Mouse (Mus musculus) subcutaneous adipose tissue, adult 2 months (tissue): ENCODE results near the gene Armh1. TPM values are rescaled to one million over a fixed set of nuclear protein-coding genes. Genes with fewer than 3 reads are reported as not detected.

Source experiments
- polyA plus RNA-seq: library from polyadenylated mRNA; depleted of rRNA; stranded (reverse); fragments of >200 nt; gene quantifications from 2 replicates; pipeline ENCODE4 v1.2.3, GENCODE M21; 2012; ENCODE audit warnings: low replicate concordance; rRNA removed

Armh1 gene
- 0.24 and 0.63 TPM in 2 replicates for polyA plus RNA-seq

DNA sequence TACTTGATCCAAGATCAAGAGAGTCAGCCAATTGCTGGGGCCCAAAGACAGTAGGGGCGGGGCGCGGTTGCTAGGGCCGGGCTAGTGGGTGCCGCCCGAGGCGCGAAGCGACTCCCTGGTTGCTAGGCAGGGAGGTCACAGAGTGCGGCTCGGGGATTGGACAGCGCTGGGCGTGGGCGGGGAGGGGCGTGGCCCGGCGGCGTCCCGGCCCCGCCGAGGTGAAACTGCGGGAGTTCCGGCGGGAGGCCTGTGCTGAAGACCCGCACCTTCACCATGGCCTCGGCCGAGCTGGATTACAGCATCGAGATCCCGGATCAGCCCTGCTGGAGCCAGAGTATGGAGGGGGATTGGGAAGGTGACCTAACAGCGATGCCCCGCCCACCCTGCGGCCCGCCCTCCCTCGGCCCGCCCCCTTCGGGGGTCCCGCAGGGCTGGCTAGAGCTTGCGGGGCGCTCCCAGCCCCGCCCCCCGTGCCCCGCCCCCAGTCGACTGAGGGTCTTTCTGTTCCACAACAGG lies at the start of gene Armh1, which contains the start of gene Tmem53:
TSS of gene Armh1 (minus strand) at position 325 of the 516 bp plus-strand sequence.
TSS of gene Tmem53 (plus strand) at position 151 of the 516 bp plus-strand sequence.

DNA sequence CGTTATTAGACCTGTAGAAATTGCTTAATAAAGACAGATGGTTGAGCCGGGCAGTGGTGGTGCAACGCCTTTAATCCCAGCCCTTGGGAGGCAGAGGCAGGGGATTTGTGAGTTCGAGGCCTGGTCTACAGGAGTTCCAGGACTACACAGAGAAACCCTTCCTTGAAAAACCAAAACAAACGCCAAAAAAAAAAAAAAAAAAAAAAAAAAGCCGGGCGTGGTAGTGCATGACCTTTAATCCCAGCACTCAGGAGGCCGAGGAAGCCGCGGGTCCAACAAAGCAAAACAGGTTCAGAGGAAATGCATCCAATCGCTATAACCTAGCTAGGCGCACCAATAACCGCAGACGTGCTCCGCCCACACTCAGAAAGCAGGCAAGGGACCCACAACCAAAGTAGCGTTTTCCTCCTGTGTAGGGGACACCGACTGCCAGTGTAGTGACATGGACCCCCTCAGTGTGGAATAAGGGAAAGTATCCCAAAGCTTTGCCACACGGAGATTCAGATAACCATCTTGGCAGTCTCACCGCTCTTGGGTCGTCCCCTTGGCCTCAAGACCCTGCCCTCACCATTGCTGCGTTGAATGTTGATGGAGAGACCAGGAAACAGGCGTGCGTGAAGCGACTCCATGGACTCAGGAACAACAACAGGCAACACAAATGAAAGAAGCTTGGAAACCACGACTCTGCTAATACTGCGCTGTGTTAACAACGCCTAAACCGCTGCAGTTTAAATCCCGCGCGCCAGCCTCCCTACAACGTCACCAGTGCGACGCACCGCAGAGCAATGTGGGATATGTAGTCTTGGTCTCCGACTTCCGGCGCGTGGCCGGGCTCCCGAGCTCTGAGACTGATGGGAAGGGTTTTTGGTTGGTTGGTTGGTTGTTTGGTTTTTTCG lies 69.8 kb downstream of the Armh1 start, which contains the start of gene Kif2c:
TSS of gene Kif2c (minus strand) at position 777 of the 896 bp plus-strand sequence.

Other genes with a start within 250 kb of the Armh1 start
- gene Eif2b3, start 232.7 kb downstream of the Armh1 start, polyA plus RNA-seq, result 14.9 and 23.4 TPM in 2 replicates
- 35.8 and 41.0 TPM in 2 replicates for gene Ptch2, start 156.1 kb downstream of the Armh1 start, polyA plus RNA-seq
- gene Btbd19, start 126.4 kb downstream of the Armh1 start, polyA plus RNA-seq, result 19.8 and 24.4 TPM in 2 replicates
- gene Tctex1d4, start 125.3 kb downstream of the Armh1 start, polyA plus RNA-seq, result 1.4 and 1.6 TPM in 2 replicates
- gene Plk3, start 118.2 kb downstream of the Armh1 start, polyA plus RNA-seq, result 10.4 and 11.0 TPM in 2 replicates
- 293 and 872 TPM in 2 replicates for gene Rps8, start 95.9 kb downstream of the Armh1 start, polyA plus RNA-seq
- 0.49 and 3.5 TPM in 2 replicates for gene Kif2c, start 69.5 kb downstream of the Armh1 start, polyA plus RNA-seq
- gene Tmem53, start 174 bp downstream of the Armh1 start, polyA plus RNA-seq, result 40.8 and 59.3 TPM in 2 replicates
- gene Rnf220, start 244.9 kb upstream of the Armh1 start, polyA plus RNA-seq, result 65.8 and 108 TPM in 2 replicates